Mouse (Mus musculus): ENCODE measurements around the gene Olfr1322. TPM values are rescaled to one million over a fixed set of nuclear protein-coding genes. Genes with fewer than 3 reads are reported as not detected.

Olfr1322 gene
- polyA plus RNA-seq (2014; fragmentation: Nextera tagmentation; extraction: Ambion mirVana), result not detected in 2 replicates

DNA sequence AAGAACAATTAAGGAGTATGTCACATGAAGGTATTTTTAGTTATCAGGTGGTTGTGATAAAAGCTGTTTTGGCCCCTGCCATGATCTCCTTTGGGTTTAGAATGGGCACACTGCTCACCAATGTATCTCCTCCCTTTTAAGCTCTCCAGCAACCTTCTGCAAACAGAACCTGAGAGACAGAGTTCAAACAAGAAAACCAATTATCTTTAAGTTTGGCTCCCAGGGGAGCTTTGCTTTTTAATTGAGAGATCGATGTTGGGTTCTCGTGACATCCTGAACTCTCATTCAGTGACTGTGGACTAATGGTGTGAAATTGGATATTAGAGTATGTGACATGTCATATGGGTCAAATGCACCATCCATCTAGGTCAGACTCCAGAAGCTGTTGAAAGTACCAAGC lies at the start of gene Olfr1322:
Gene Olfr1322 (minus strand): TSS at position 101 of the 400 bp plus-strand sequence.
- ATAC-seq (ENCODE audit: insufficient read depth), result no peak
- no peak for TF ChIP-seq CTCF (IDR thresholded peaks at IDR 0.05; ENCODE audit: low read depth)
- Histone ChIP-seq H3K4me3 (ENCODE audit: low read depth, low read length) (no peak within 1 kb of the TSS), H3K9me3 (ENCODE audit: low read depth, low read length) (no peaks in the 10 kb centered on the region), H3K27me3 (ENCODE audit: insufficient read depth, low read length) (no peaks in the 10 kb centered on the region), H3K4me2 (no peak within 1 kb of the TSS), H3K4me1 (ENCODE audit: insufficient read depth) (no peaks in the 10 kb centered on the region), H3K27ac (ENCODE audit: low read depth) (no peak within 1 kb of the TSS), H3K9ac (no peak within 1 kb of the TSS), H3K36me3 (ENCODE audit: insufficient read depth) (no peaks in the 10 kb centered on the region)
- WGBS, result 71% methylated on average over 2 of the region's 2 CpGs
- no peak for DNase-seq

DNA sequence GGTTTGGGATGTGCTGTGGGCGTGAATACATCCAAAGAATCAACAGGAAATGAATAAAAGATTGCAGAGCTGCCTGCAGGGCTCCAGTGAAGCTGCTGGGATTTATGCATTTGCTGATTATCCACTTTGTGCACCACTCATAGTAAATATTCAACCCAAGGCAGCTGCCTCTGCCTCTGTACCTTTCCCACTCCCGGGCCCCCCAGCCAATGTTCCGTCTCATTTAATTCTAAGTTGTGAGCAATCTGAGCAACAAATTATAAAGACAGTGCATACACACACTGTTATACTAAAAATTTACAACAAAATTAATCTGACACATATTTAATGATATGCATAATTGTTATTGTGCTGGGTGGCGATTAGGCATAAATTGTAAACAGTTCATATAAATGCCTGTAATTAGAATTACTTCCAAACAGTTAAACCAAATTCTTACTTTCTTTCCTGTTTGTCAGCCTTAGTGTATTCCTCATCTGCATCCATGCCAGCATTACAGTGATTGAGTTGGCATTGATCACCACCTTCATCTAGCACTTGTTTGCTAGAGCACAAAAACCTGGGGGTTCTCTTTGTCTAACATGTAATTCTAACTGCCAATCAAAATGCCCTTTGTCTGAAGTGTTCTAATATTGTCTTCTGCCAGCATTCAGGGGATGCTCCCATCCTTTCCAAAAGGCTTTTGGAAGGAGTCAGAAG lies 13.5 kb downstream of the Olfr1322 start:
- TF ChIP-seq CTCF (IDR thresholded peaks at IDR 0.05; ENCODE audit: low read depth), result no peak
- Histone ChIP-seq H3K36me3 (ENCODE audit: insufficient read depth) (no peaks in the 10 kb centered on the region), H3K4me1 (ENCODE audit: insufficient read depth) (no peaks in the 10 kb centered on the region), H3K9me3 (ENCODE audit: low read depth, low read length) (no peaks in the 10 kb centered on the region), H3K9ac (no peak overlapping the region), H3K27me3 (ENCODE audit: insufficient read depth, low read length) (no peaks in the 10 kb centered on the region), H3K27ac (ENCODE audit: low read depth) (no peak overlapping the region), H3K4me2 (no peak overlapping the region), H3K4me3 (ENCODE audit: low read depth, low read length) (no peak overlapping the region)
- DNase-seq (no peak), ATAC-seq (ENCODE audit: insufficient read depth) (no peak)
- 81% methylated on average over 4 of the region's 4 CpGs for WGBS

Other genes starting within 250 kb of the Olfr1322 start
- gene Olfr1320, start 219.2 kb downstream of the Olfr1322 start, polyA plus RNA-seq (2014; fragmentation: Nextera tagmentation; extraction: Ambion mirVana), result not detected in 2 replicates
- gene Olfr1321, start 156.4 kb downstream of the Olfr1322 start, polyA plus RNA-seq (2014; fragmentation: Nextera tagmentation; extraction: Ambion mirVana), result not detected in 2 replicates
- 1.5 and 2.1 TPM in 2 replicates for gene Igsf1, start 93.7 kb downstream of the Olfr1322 start, polyA plus RNA-seq (2014; fragmentation: Nextera tagmentation; extraction: Ambion mirVana)
- gene Olfr1323, start 127.9 kb upstream of the Olfr1322 start, polyA plus RNA-seq (2014; fragmentation: Nextera tagmentation; extraction: Ambion mirVana), result not detected in 2 replicates